Mouse (Mus musculus) CH12.LX (cell line): ENCODE measurements around the gene Usp46. TPM values are rescaled to one million over a fixed set of nuclear protein-coding genes. Genes with fewer than 3 reads are reported as not detected.
A peak's percentile ranks its signal among the peaks of the same experiment; 100 is the strongest.

Experiments used
- DNase-seq: peaks from one replicate; pipeline ENCODE4 v3.0.0-alpha.2; 2013; ENCODE audit errors: extremely low read depth
- H3K27ac ChIP-seq: 2 replicates; pipeline ENCODE4 v1.5.1; 2012; ENCODE audit warnings: low read depth, mild to moderate bottlenecking, control low read depth, moderate library complexity; ENCODE audit not compliant: insufficient read depth
- H3K27me3 ChIP-seq: replicated peaks from 2 replicates; pipeline ENCODE3; 2012; ENCODE audit warnings: inconsistent platforms
- H3K36me3 ChIP-seq, 2 experiments: replicated peaks in 1 of 2; 2 replicates each; pipeline versions ENCODE3 to v1.6.1; 2012; ENCODE audit warnings: inconsistent platforms in 1 of 2, low read length in 1 of 2, mild to moderate bottlenecking in 1 of 2, mixed read lengths in 1 of 2, moderate library complexity in 1 of 2; ENCODE audit not compliant: control insufficient read depth in 1 of 2, insufficient read depth in 1 of 2
- H3K4me1 ChIP-seq, 2 experiments: 2 replicates each; pipeline ENCODE4 v1.6.1; 2012; ENCODE audit warnings: inconsistent platforms in 1 of 2, moderate library complexity in 1 of 2; ENCODE audit not compliant: insufficient read depth in 2 of 2, control insufficient read depth in 1 of 2
- H3K4me2 ChIP-seq: 2 replicates; pipeline ENCODE4 v1.6.1; 2012; ENCODE audit warnings: low read depth, mild to moderate bottlenecking, control low read depth; ENCODE audit not compliant: poor library complexity, insufficient read depth, severe bottlenecking
- H3K4me3 ChIP-seq, 3 experiments: fragments of 150-350 bp in 1 of 3; sonication (generic) in 1 of 3; replicated peaks in 1 of 3; 2 replicates each; pipeline versions ENCODE3 to v1.5.1; 2011 to 2012; ENCODE audit warnings: low read depth in 2 of 3, low read length in 2 of 3, mild to moderate bottlenecking in 2 of 3, moderate library complexity in 2 of 3, control low read depth in 1 of 3, improper control_type of control experiment in 1 of 3, inconsistent platforms in 1 of 3, mixed read lengths in 1 of 3; ENCODE audit not compliant: poor library complexity in 1 of 3
- H3K79me2 ChIP-seq: replicated peaks from 2 replicates; pipeline ENCODE4 v1.6.1; 2012; ENCODE audit warnings: mild to moderate bottlenecking, moderate library complexity; ENCODE audit not compliant: control insufficient read depth, poor library complexity, insufficient read depth, severe bottlenecking; ENCODE audit errors: extremely low read depth
- H3K9ac ChIP-seq: 2 replicates; pipeline ENCODE4 v1.6.1; 2012; ENCODE audit warnings: low read depth, mild to moderate bottlenecking, control low read depth, moderate library complexity; ENCODE audit not compliant: insufficient read depth
- H3K9me3 ChIP-seq: replicated peaks from 2 replicates; pipeline ENCODE3; 2012; ENCODE audit warnings: low read length, inconsistent platforms, mixed read lengths
- BHLHE40 ChIP-seq: IDR thresholded peaks from 2 replicates; pipeline ENCODE4 v1.6.1; 2011; ENCODE audit warnings: mild to moderate bottlenecking, low read depth, low read length, improper control_type of control experiment
- ETS1 ChIP-seq: conservative IDR thresholded peaks from 2 replicates; pipeline ENCODE4 v1.6.1; 2012; ENCODE audit warnings: low read depth, mild to moderate bottlenecking, inconsistent platforms, low read length, improper control_type of control experiment, moderate library complexity
- GABPA ChIP-seq: IDR thresholded peaks from 2 replicates; pipeline ENCODE4 v1.6.1; 2012; ENCODE audit warnings: low read depth, low read length, improper control_type of control experiment, inconsistent platforms; ENCODE audit not compliant: insufficient replicate concordance
- HCFC1 ChIP-seq: IDR thresholded peaks from 2 replicates; pipeline ENCODE4 v1.6.1; 2012; ENCODE audit warnings: low read depth, mild to moderate bottlenecking, inconsistent platforms, low read length, improper control_type of control experiment
- JUN ChIP-seq: IDR thresholded peaks from 2 replicates; pipeline ENCODE4 v1.6.1; 2011; ENCODE audit warnings: low read depth, mild to moderate bottlenecking, low read length, improper control_type of control experiment, moderate library complexity; ENCODE audit not compliant: insufficient read depth
- KAT2A ChIP-seq: IDR thresholded peaks from 2 replicates; pipeline ENCODE4 v1.6.1; 2012; ENCODE audit warnings: low read length, improper control_type of control experiment, inconsistent platforms; ENCODE audit not compliant: insufficient replicate concordance
- NRF1 ChIP-seq: IDR thresholded peaks from 2 replicates; pipeline ENCODE4 v1.6.1; 2014; ENCODE audit warnings: low read depth, mild to moderate bottlenecking, inconsistent platforms, low read length, improper control_type of control experiment, moderate library complexity
- PAX5 ChIP-seq: IDR thresholded peaks from 2 replicates; pipeline ENCODE4 v1.6.1; 2012; ENCODE audit warnings: low read length, inconsistent platforms, mixed read lengths
- POLR2AphosphoS2 ChIP-seq: IDR thresholded peaks from 2 replicates; pipeline ENCODE4 v1.6.1; 2011; ENCODE audit warnings: low read depth, low read length, improper control_type of control experiment
- SIN3A ChIP-seq: IDR thresholded peaks from 2 replicates; pipeline ENCODE4 v1.6.1; 2012; ENCODE audit warnings: low read length, improper control_type of control experiment, inconsistent platforms
- TBP ChIP-seq: conservative IDR thresholded peaks from 2 replicates; pipeline ENCODE4 v1.6.1; 2011; ENCODE audit warnings: low read depth, low read length, improper control_type of control experiment
- TCF12 ChIP-seq: IDR thresholded peaks from 2 replicates; pipeline ENCODE4 v1.6.1; 2014; ENCODE audit warnings: low read depth, mild to moderate bottlenecking, inconsistent platforms, low read length, improper control_type of control experiment
- ZC3H11A ChIP-seq: IDR thresholded peaks from 2 replicates; pipeline ENCODE4 v1.6.1; 2012; ENCODE audit warnings: low read depth, mild to moderate bottlenecking, inconsistent platforms, low read length, improper control_type of control experiment
- ZNF384 ChIP-seq: IDR thresholded peaks from 2 replicates; pipeline ENCODE4 v1.6.1; 2012; ENCODE audit warnings: low read depth, low read length, improper control_type of control experiment, inconsistent platforms
- dilution Hi-C: fragments of 300-500 bp; cut with MboI; formaldehyde crosslinking; loops from 2 replicates; pipeline ENCODE4 v1.14.3; 2020; ENCODE audit warnings: low sequenced_read_pairs; ENCODE audit not compliant: extremely low pct_unique_long_range_greater_than_20kb, extremely low pct_ligation_motif_present
- in situ Hi-C: fragments of 300-500 bp; cut with MboI; formaldehyde crosslinking; loops from 3 replicates; pipeline ENCODE4 v1.14.3; 2019; ENCODE audit warnings: low sequenced_read_pairs, low pct_ligation_motif_present, low pct_unique_long_range_greater_than_20kb, mixed read lengths
- polyA plus RNA-seq: library from polyadenylated mRNA; unstranded; fragments of >175 nt; gene quantifications from 2 replicates; pipeline ENCODE4 v1.2.1, GENCODE M21; 2012; ENCODE audit warnings: low read depth; ENCODE audit not compliant: insufficient read length
- total RNA-seq, 2 experiments: library from RNA; depleted of rRNA; stranded (reverse); fragments of 300-350 nt in 1 of 2; fragments of >200 nt in 1 of 2; gene quantifications; 2 replicates each; pipeline ENCODE4 v1.2.3; 2012 to 2014

Usp46 gene
- total and polyA plus RNA-seq, 3 experiments: 5.1 to 16.3 (median 15.6) TPM

- Histone ChIP-seq H3K9me3 (no peaks in the 10 kb centered on the region), H3K27me3 (no peaks in the 10 kb centered on the region), H3K36me3 (peaks cover 0 to 41% of the 10 kb centered on the region in 2 experiments), H3K27ac (no peak overlapping the region), H3K4me1 (peaks cover 0 to 12% of the 10 kb centered on the region in 2 experiments; a peak in 3 of 4 replicates), H3K79me2 (no peaks in the 10 kb centered on the region), H3K9ac (no peak overlapping the region), H3K4me2 (no peak overlapping the region), H3K4me3 (no peak overlapping the region)
- in situ Hi-C loops (no loop called here), dilution Hi-C loops (no loop called here)
- no peak for TF ChIP-seq JUN
- TF ChIP-seq BHLHE40: no peak
- no peak for TF ChIP-seq ETS1
- TF ChIP-seq TBP: no peak
- TF ChIP-seq TCF12: no peak
- no peak for DNase-seq
Observed at GRCm38 (mm10) chr5:74048846-74049495, 19.3 kb downstream of the Usp46 start.

- Histone ChIP-seq H3K27ac (no peak overlapping the region), H3K36me3 (peaks cover 0 to 21% of the 10 kb centered on the region in 2 experiments), H3K9me3 (no peaks in the 10 kb centered on the region)
- TF ChIP-seq PAX5: no peak
- no peak for TF ChIP-seq SIN3A
- no peak for TF ChIP-seq ZNF384
- TF ChIP-seq NRF1: no peak
- no peak for TF ChIP-seq BHLHE40
- TF ChIP-seq GABPA: no peak
- no peak for TF ChIP-seq ZC3H11A
- no peak for TF ChIP-seq POLR2AphosphoS2
- TF ChIP-seq JUN: no peak
- TF ChIP-seq, all 38 proteins: peak for 0
- Histone ChIP-seq H3K4me2 (no peak overlapping the region), H3K9ac (no peak overlapping the region), H3K27me3 (no peaks in the 10 kb centered on the region), H3K4me3 (no peak overlapping the region), H3K79me2 (no peaks in the 10 kb centered on the region), H3K4me1 (peaks cover 0 to 24% of the 10 kb centered on the region in 2 experiments; a peak in 3 of 4 replicates)
- in situ Hi-C loops: no loop called here
- DNase-seq: no peak
- dilution Hi-C loops: no loop called here
Observed at GRCm38 (mm10) chr5:74044591-74044990, 23.6 kb downstream of the Usp46 start.

- H3K27ac ChIP-seq: no peak overlapping the region
- H3K9ac ChIP-seq: no peak overlapping the region
- H3K9me3 ChIP-seq: no peaks in the 10 kb centered on the region
- no peaks in the 10 kb centered on the region for H3K79me2 ChIP-seq
- no peak for TF ChIP-seq NRF1
- 0 out of 2 replicates have a peak, but pooled peaks have one; percentile 35 for TF ChIP-seq KAT2A
- TF ChIP-seq HCFC1: peak; percentile 78
- no peak for DNase-seq
- dilution Hi-C loops (no loop called here), in situ Hi-C loops (no loop called here)
- H3K36me3 ChIP-seq: peaks cover 0 to 25% of the 10 kb centered on the region in 2 experiments
- H3K27me3 ChIP-seq: no peaks in the 10 kb centered on the region
- no peak overlapping the region for H3K4me2 ChIP-seq
- H3K4me1 ChIP-seq: peaks cover 0 to 24% of the 10 kb centered on the region in 2 experiments; a peak in 3 of 4 replicates
- H3K4me3 ChIP-seq: no peak overlapping the region
Observed at GRCm38 (mm10) chr5:74042796-74043340, 25.4 kb downstream of the Usp46 start.
